Mouse (Mus musculus): ENCODE data around the gene Enox1. TPM values are rescaled to one million over a fixed set of nuclear protein-coding genes. Genes with fewer than 3 reads are reported as not detected.

Gene Enox1
- total and polyA plus RNA-seq, 3 experiments, result not detected

DNA sequence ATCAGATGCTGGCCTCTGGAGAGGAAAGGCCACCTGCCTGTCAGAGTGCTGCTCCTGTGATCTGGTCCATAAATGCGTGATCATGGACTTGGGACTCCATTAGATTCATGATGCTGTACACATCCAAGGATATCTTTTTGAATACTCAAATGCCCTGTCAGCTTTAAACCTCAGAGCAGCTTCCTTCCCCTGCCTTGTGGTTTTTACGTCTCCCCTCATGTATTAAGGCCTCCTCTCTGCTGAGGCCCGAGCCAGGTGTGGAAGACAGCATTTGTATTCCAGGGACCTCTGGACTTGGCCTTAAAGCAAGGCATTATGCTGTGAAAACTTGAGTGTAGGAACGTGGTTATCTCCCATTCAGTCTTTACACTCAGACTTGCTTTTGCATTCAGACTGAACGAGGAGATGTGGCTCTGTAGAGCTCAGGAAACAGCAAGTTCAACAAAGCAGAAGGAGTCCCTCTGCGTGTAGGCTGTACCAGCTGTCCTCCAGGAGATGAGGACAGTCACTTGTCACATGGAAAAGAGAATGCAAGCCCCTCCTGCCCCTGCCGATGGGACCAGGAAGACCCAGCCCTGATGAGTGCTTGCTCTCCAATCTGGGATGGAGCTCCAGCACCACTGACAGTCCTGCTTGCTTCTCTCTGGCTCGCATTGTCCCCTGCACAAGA, 252.8 kb downstream of the Enox1 start:
- TF ChIP-seq GABPA (IDR thresholded peaks at IDR 0.05; ENCODE audit: insufficient replicate concordance, low read depth, low read length) (no peak), MAFK (IDR thresholded peaks at IDR 0.05; ENCODE audit: insufficient replicate concordance, low read length) (no peak), RAD21 (IDR thresholded peaks at IDR 0.05; ENCODE audit: low read depth, low read length) (no peak), TCF12 (IDR thresholded peaks at IDR 0.05; ENCODE audit: low read depth, low read length) (no peak)
- H3K4me3 ChIP-seq (replicated peaks in 1 of 3; ENCODE audit: low read depth in 2 of 3, low read length in 2 of 3, poor library complexity in 1 of 3), result no peak overlapping the region
- no peak overlapping the region for H3K4me2 ChIP-seq (ENCODE audit: insufficient read depth, low read depth, poor library complexity, severe bottlenecking)
- no peaks in the 10 kb centered on the region for H3K4me1 ChIP-seq (ENCODE audit: control insufficient read depth in 1 of 2, insufficient read depth in 2 of 2)
- dilution Hi-C loops (cut with MboI; ENCODE audit: extremely low pct_ligation_motif_present, extremely low pct_unique_long_range_greater_than_20kb, low sequenced_read_pairs) (no loop called here), in situ Hi-C loops (cut with MboI; ENCODE audit: low pct_ligation_motif_present, low pct_unique_long_range_greater_than_20kb, low sequenced_read_pairs) (no loop called here)
- no peak overlapping the region for H3K9ac ChIP-seq (ENCODE audit: insufficient read depth, low read depth)
- H3K36me3 ChIP-seq (replicated peaks in 1 of 2; ENCODE audit: control insufficient read depth in 1 of 2, insufficient read depth in 1 of 2, low read length in 1 of 2), result no peaks in the 10 kb centered on the region
- no peak overlapping the region for H3K27ac ChIP-seq (ENCODE audit: insufficient read depth, low read depth)
- no peaks in the 10 kb centered on the region for H3K27me3 ChIP-seq (replicated peaks)
- no peak for DNase-seq (ENCODE audit: extremely low read depth)
- H3K9me3 ChIP-seq (replicated peaks; ENCODE audit: low read length), result peaks cover 71% of the 10 kb centered on the region
- H3K79me2 ChIP-seq (replicated peaks; ENCODE audit: control insufficient read depth, extremely low read depth, insufficient read depth, poor library complexity, severe bottlenecking), result no peaks in the 10 kb centered on the region

- no peaks in the 10 kb centered on the region for H3K27me3 ChIP-seq (replicated peaks)
- H3K9me3 ChIP-seq (replicated peaks; ENCODE audit: low read length), result peaks cover 75% of the 10 kb centered on the region
- in situ Hi-C loops (cut with MboI; ENCODE audit: low pct_ligation_motif_present, low pct_unique_long_range_greater_than_20kb, low sequenced_read_pairs) (no loop called here), dilution Hi-C loops (cut with MboI; ENCODE audit: extremely low pct_ligation_motif_present, extremely low pct_unique_long_range_greater_than_20kb, low sequenced_read_pairs) (no loop called here)
- no peak overlapping the region for H3K4me2 ChIP-seq (ENCODE audit: insufficient read depth, low read depth, poor library complexity, severe bottlenecking)
- DNase-seq (ENCODE audit: extremely low read depth), result no peak
- H3K79me2 ChIP-seq (replicated peaks; ENCODE audit: control insufficient read depth, extremely low read depth, insufficient read depth, poor library complexity, severe bottlenecking), result no peaks in the 10 kb centered on the region
- H3K9ac ChIP-seq (ENCODE audit: insufficient read depth, low read depth), result no peak overlapping the region
- no peak overlapping the region for H3K4me3 ChIP-seq (replicated peaks in 1 of 3; ENCODE audit: low read depth in 2 of 3, low read length in 2 of 3, poor library complexity in 1 of 3)
- no peaks in the 10 kb centered on the region for H3K36me3 ChIP-seq (replicated peaks in 1 of 2; ENCODE audit: control insufficient read depth in 1 of 2, insufficient read depth in 1 of 2, low read length in 1 of 2)
- H3K4me1 ChIP-seq (ENCODE audit: control insufficient read depth in 1 of 2, insufficient read depth in 2 of 2), result no peaks in the 10 kb centered on the region
- TF ChIP-seq POLR2AphosphoS2 (IDR thresholded peaks at IDR 0.05; ENCODE audit: low read depth, low read length) (no peak), RCOR1 (conservative IDR thresholded peaks at IDR 0.05; ENCODE audit: low read depth, low read length) (no peak), JUN (IDR thresholded peaks at IDR 0.05; ENCODE audit: insufficient read depth, low read depth, low read length) (no peak), NRF1 (IDR thresholded peaks at IDR 0.05; ENCODE audit: low read depth, low read length) (no peak)
- no peak overlapping the region for H3K27ac ChIP-seq (ENCODE audit: insufficient read depth, low read depth)
These were observed 253.8 kb downstream of the Enox1 start for GRCm38 (mm10) chr14:77410354-77410753.

GRCm38 (mm10) chr14:77413106-77413505, 256.5 kb downstream of the Enox1 start:
- Histone ChIP-seq H3K27ac (ENCODE audit: insufficient read depth, low read depth) (no peak overlapping the region), H3K36me3 (replicated peaks in 1 of 2; ENCODE audit: control insufficient read depth in 1 of 2, insufficient read depth in 1 of 2, low read length in 1 of 2) (no peaks in the 10 kb centered on the region), H3K4me3 (replicated peaks in 1 of 3; ENCODE audit: low read depth in 2 of 3, low read length in 2 of 3, poor library complexity in 1 of 3) (no peak overlapping the region), H3K27me3 (replicated peaks) (no peaks in the 10 kb centered on the region), H3K4me2 (ENCODE audit: insufficient read depth, low read depth, poor library complexity, severe bottlenecking) (no peak overlapping the region), H3K79me2 (replicated peaks; ENCODE audit: control insufficient read depth, extremely low read depth, insufficient read depth, poor library complexity, severe bottlenecking) (no peaks in the 10 kb centered on the region), H3K9ac (ENCODE audit: insufficient read depth, low read depth) (no peak overlapping the region), H3K9me3 (replicated peaks; ENCODE audit: low read length) (peaks cover 76% of the 10 kb centered on the region), H3K4me1 (ENCODE audit: control insufficient read depth in 1 of 2, insufficient read depth in 2 of 2) (no peaks in the 10 kb centered on the region)
- no peak for TF ChIP-seq PAX5 (IDR thresholded peaks at IDR 0.05; ENCODE audit: low read length)
- no peak for TF ChIP-seq E2F4 (IDR thresholded peaks at IDR 0.05; ENCODE audit: insufficient replicate concordance, low read depth, low read length)
- TF ChIP-seq MXI1 (IDR thresholded peaks at IDR 0.05; ENCODE audit: low read depth, low read length), result no peak
- dilution Hi-C loops (cut with MboI; ENCODE audit: extremely low pct_ligation_motif_present, extremely low pct_unique_long_range_greater_than_20kb, low sequenced_read_pairs), result no loop called here
- in situ Hi-C loops (cut with MboI; ENCODE audit: low pct_ligation_motif_present, low pct_unique_long_range_greater_than_20kb, low sequenced_read_pairs), result no loop called here
- no peak for DNase-seq (ENCODE audit: extremely low read depth)
